Mouse (Mus musculus) gastrocnemius, postnatal 36 days (tissue): ENCODE measurements at regions not wholly inside any gene's neighbourhood (a gene's known extent, or its start where the extent isn't known, plus 50 kb on each side); places are given as distances from the start of the nearest gene placed in this dataset.

Experiments used
- DNase-seq, 2 experiments: peaks; one replicate each; pipeline ENCODE4 v3.0.0; 2022
- intact Hi-C: fragments of 180-260 bp; cut with DNase I; formaldehyde crosslinking; loops from one replicate; pipeline ENCODE4 v1.15.1; 2025

- no peak for DNase-seq
- intact Hi-C loops, result no loop called here
These were observed 243.3 kb upstream of the Nr5a2 start for GRCm38 (mm10) chr1:137203512-137203911.

- intact Hi-C loops, result no loop called here
- DNase-seq, result no peak
These were observed 240.7 kb upstream of the Nr5a2 start for GRCm38 (mm10) chr1:137200931-137201330.

GRCm38 (mm10) chr1:137195962-137196361, 235.7 kb upstream of the Nr5a2 start:
- no peak for DNase-seq
- intact Hi-C loops, result no loop called here

- intact Hi-C loops, result no loop called here
- DNase-seq, result no peak
These were observed 234.9 kb upstream of the Nr5a2 start for GRCm38 (mm10) chr1:137195065-137195620.

GRCm38 (mm10) chr1:137178231-137178630, 218.0 kb upstream of the Nr5a2 start:
- intact Hi-C loops, result no loop called here
- no peak for DNase-seq

GRCm38 (mm10) chr1:137176696-137177095, 216.4 kb upstream of the Nr5a2 start:
- no peak for DNase-seq
- intact Hi-C loops, result no loop called here

- no peak for DNase-seq
- intact Hi-C loops, result no loop called here
These were observed 213.8 kb upstream of the Nr5a2 start for GRCm38 (mm10) chr1:137174081-137174480.

GRCm38 (mm10) chr1:137172128-137172527, 211.9 kb upstream of the Nr5a2 start:
- no peak for DNase-seq
- intact Hi-C loops, result no loop called here

GRCm38 (mm10) chr1:137171451-137171850, 211.2 kb upstream of the Nr5a2 start:
- DNase-seq, result no peak
- intact Hi-C loops, result no loop called here

- intact Hi-C loops, result no loop called here
- no peak for DNase-seq
These were observed 187.6 kb upstream of the Nr5a2 start for GRCm38 (mm10) chr1:137147891-137148290.

- intact Hi-C loops, result no loop called here
- no peak for DNase-seq
These were observed 181.8 kb upstream of the Nr5a2 start for GRCm38 (mm10) chr1:137141879-137142570.

- intact Hi-C loops, result no loop called here
- DNase-seq, result no peak
These were observed 181.1 kb upstream of the Nr5a2 start for GRCm38 (mm10) chr1:137141372-137141771.

- intact Hi-C loops, result no loop called here
- DNase-seq, result no peak
These were observed 175.9 kb upstream of the Nr5a2 start for GRCm38 (mm10) chr1:137136156-137136555.

- no peak for DNase-seq
These were observed 173.5 kb upstream of the Nr5a2 start for GRCm38 (mm10) chr1:137133734-137134133.

GRCm38 (mm10) chr1:137130264-137130663, 170.0 kb upstream of the Nr5a2 start:
- no peak for DNase-seq
- intact Hi-C loops, result no loop called here

More at GRCm38 (mm10) chr1:137133734-137134133, 173.5 kb upstream of the Nr5a2 start:
- intact Hi-C loops, result no loop called here

- no peak for DNase-seq
- intact Hi-C loops, result no loop called here
These were observed 168.9 kb upstream of the Nr5a2 start for GRCm38 (mm10) chr1:137129116-137129515.

- intact Hi-C loops, result no loop called here
- no peak for DNase-seq
These were observed 157.6 kb upstream of the Nr5a2 start for GRCm38 (mm10) chr1:137117866-137118265.

GRCm38 (mm10) chr1:137106444-137106843, 146.2 kb upstream of the Nr5a2 start:
- intact Hi-C loops, result no loop called here

GRCm38 (mm10) chr1:137091762-137092161, 131.5 kb upstream of the Nr5a2 start:
- intact Hi-C loops, result no loop called here
- no peak for DNase-seq

More at GRCm38 (mm10) chr1:137106444-137106843, 146.2 kb upstream of the Nr5a2 start:
- DNase-seq, result no peak

- intact Hi-C loops, result no loop called here
These were observed 127.9 kb upstream of the Nr5a2 start for GRCm38 (mm10) chr1:137088148-137088547.

GRCm38 (mm10) chr1:137086766-137087165, 126.5 kb upstream of the Nr5a2 start:
- no peak for DNase-seq
- intact Hi-C loops, result no loop called here

More at GRCm38 (mm10) chr1:137088148-137088547, 127.9 kb upstream of the Nr5a2 start:
- no peak for DNase-seq

- intact Hi-C loops, result no loop called here
- DNase-seq, result no peak
These were observed 123.3 kb upstream of the Nr5a2 start for GRCm38 (mm10) chr1:137083500-137083899.
